Mouse (Mus musculus) inflammation-experienced regulatory T-cells, adult 16 weeks (primary cell): Measurements from ENCODE around the gene 3300002I08Rik. TPM values are rescaled to one million over a fixed set of nuclear protein-coding genes. Genes with fewer than 3 reads are reported as not detected.

ENCODE experiments used
- polyA plus RNA-seq: library from polyadenylated mRNA; unstranded; fragments of 100-300 nt; shearing (Covaris generic); gene quantifications from one replicate; pipeline ENCODE4 v1.2.1, GENCODE M21; 2017

The 3300002I08Rik gene
- 9.5 TPM for polyA plus RNA-seq

GRCm38 (mm10) chr2:150362113-150362877, at the start of gene 3300002I08Rik:
TSS of gene 3300002I08Rik (minus strand) at chr2:150362765.

GRCm38 (mm10) chr2:150323402-150323801, 39.2 kb downstream of the 3300002I08Rik start, which contains the start of gene Gm10130:
TSS of gene Gm10130 (plus strand) at chr2:150323702.

Other genes with a start within 250 kb of the 3300002I08Rik start
- 35.8 TPM for gene Zfp120, start 226.1 kb downstream of the 3300002I08Rik start, polyA plus RNA-seq
- gene Gm10770, start 183.1 kb downstream of the 3300002I08Rik start, polyA plus RNA-seq = not detected
- 1.3 TPM for gene Gm14139, start 181.0 kb downstream of the 3300002I08Rik start, polyA plus RNA-seq
- 20.5 TPM for gene Zfp937, start 144.7 kb downstream of the 3300002I08Rik start, polyA plus RNA-seq
- gene Gm21994, start 107.2 kb downstream of the 3300002I08Rik start, polyA plus RNA-seq = 50.0 TPM
- 0.13 TPM for gene Gm14124, start 105.2 kb downstream of the 3300002I08Rik start, polyA plus RNA-seq
- 23.6 TPM for gene Gm10130, start 39.1 kb downstream of the 3300002I08Rik start, polyA plus RNA-seq
- 13.0 TPM for gene Zfp442, start 88.7 kb upstream of the 3300002I08Rik start, polyA plus RNA-seq
- 1.0 TPM for gene Zfp345, start 122.3 kb upstream of the 3300002I08Rik start, polyA plus RNA-seq
- gene Cst7, start 207.7 kb upstream of the 3300002I08Rik start, polyA plus RNA-seq = 355 TPM
- gene Apmap, start 245.8 kb upstream of the 3300002I08Rik start, polyA plus RNA-seq = 42.0 TPM